Mouse (Mus musculus) liver, adult (tissue): ENCODE measurements around the gene Kndc1.

ENCODE experiments used
- GATA4 ChIP-seq: IDR thresholded peaks from 2 replicates; pipeline ENCODE4 v1.6.1; 2014; ENCODE audit warnings: mild to moderate bottlenecking, low read length; ENCODE audit not compliant: insufficient replicate concordance

Kndc1 gene

GRCm38 (mm10) chr7:139982058-139982457 lies 87.6 kb downstream of the Kndc1 start:
- TF ChIP-seq GATA4 = no peak

- no peak for TF ChIP-seq GATA4
Measured at GRCm38 (mm10) chr7:139984505-139984904, 90.0 kb downstream of the Kndc1 start.

- TF ChIP-seq GATA4 = no peak
Measured at GRCm38 (mm10) chr7:139988272-139988671, 93.8 kb downstream of the Kndc1 start.

GRCm38 (mm10) chr7:139990864-139991394 lies 96.4 kb downstream of the Kndc1 start:
- TF ChIP-seq GATA4 = no peak
